Mouse (Mus musculus) lung, postnatal 4 days (tissue): ENCODE measurements around the gene Fndc3a.
A peak's percentile ranks its signal among the peaks of the same experiment; 100 is the strongest.

Experiments
- DNase-seq, 2 experiments: peaks; one replicate each; pipeline ENCODE4 v3.0.0; 2021

The Fndc3a gene

GRCm38 (mm10) chr14:72709710-72710340, at the start of gene Fndc3a:
Fndc3a (minus strand) TSS chr14:72710003.
- peak; percentile 90 to 93 for DNase-seq

- no peak for DNase-seq
Measured at GRCm38 (mm10) chr14:72752893-72753292, 43.1 kb upstream of the Fndc3a start.

- no peak for DNase-seq
Measured at GRCm38 (mm10) chr14:72750426-72751182, 40.8 kb upstream of the Fndc3a start.

GRCm38 (mm10) chr14:72748331-72748730, 38.5 kb upstream of the Fndc3a start:
- no peak for DNase-seq

- DNase-seq = no peak
Measured at GRCm38 (mm10) chr14:72741667-72742066, 31.9 kb upstream of the Fndc3a start.

- no peak for DNase-seq
Measured at GRCm38 (mm10) chr14:72740336-72740735, 30.5 kb upstream of the Fndc3a start.

- no peak for DNase-seq
Measured at GRCm38 (mm10) chr14:72739484-72740208, 29.8 kb upstream of the Fndc3a start.

GRCm38 (mm10) chr14:72738776-72739175, 29.0 kb upstream of the Fndc3a start:
- no peak for DNase-seq

- no peak for DNase-seq
Measured at GRCm38 (mm10) chr14:72738217-72738616, 28.4 kb upstream of the Fndc3a start.

- no peak for DNase-seq
Measured at GRCm38 (mm10) chr14:72725865-72726264, 16.1 kb upstream of the Fndc3a start.

- DNase-seq = no peak
Measured at GRCm38 (mm10) chr14:72722274-72723053, 12.7 kb upstream of the Fndc3a start.

GRCm38 (mm10) chr14:72716175-72716574, 6.4 kb upstream of the Fndc3a start:
- DNase-seq = no peak

GRCm38 (mm10) chr14:72711130-72711529, 1.3 kb upstream of the Fndc3a start:
- DNase-seq = no peak

- peak; percentile 46 to 53 for DNase-seq
Measured at GRCm38 (mm10) chr14:72710341-72711027, 681 bp upstream of the Fndc3a start.

GRCm38 (mm10) chr14:72709091-72709709, 603 bp downstream of the Fndc3a start:
- peak in 1 of 2 experiments; percentile 82 for DNase-seq

- no peak for DNase-seq
Measured at GRCm38 (mm10) chr14:72708581-72708991, 1.2 kb downstream of the Fndc3a start.

- no peak for DNase-seq
Measured at GRCm38 (mm10) chr14:72700056-72700455, 9.7 kb downstream of the Fndc3a start.

GRCm38 (mm10) chr14:72691406-72691805, 18.4 kb downstream of the Fndc3a start:
- no peak for DNase-seq

GRCm38 (mm10) chr14:72689525-72689924, 20.3 kb downstream of the Fndc3a start:
- no peak for DNase-seq

GRCm38 (mm10) chr14:72684857-72685370, 24.9 kb downstream of the Fndc3a start:
- DNase-seq = no peak

- no peak for DNase-seq
Measured at GRCm38 (mm10) chr14:72677247-72677646, 32.6 kb downstream of the Fndc3a start.

- no peak for DNase-seq
Measured at GRCm38 (mm10) chr14:72671911-72672310, 37.9 kb downstream of the Fndc3a start.
